Mouse (Mus musculus) fat pad, adult 2 months (tissue): ENCODE data around the gene Ttll11.

ENCODE experiments used
- DNase-seq: peaks from one replicate; pipeline ENCODE4 v3.0.0-alpha.2; 2011; ENCODE audit warnings: low read depth, low spot score; ENCODE audit errors: extremely low read depth

Gene Ttll11

GRCm38 (mm10) chr2:35979644-35980021 lies at the start of gene Ttll11:
Ttll11 (minus strand) TSS chr2:35979913.
- DNase-seq, result peak; percentile 26

GRCm38 (mm10) chr2:36023291-36023690 lies 43.6 kb upstream of the Ttll11 start:
- DNase-seq, result no peak

DNA sequence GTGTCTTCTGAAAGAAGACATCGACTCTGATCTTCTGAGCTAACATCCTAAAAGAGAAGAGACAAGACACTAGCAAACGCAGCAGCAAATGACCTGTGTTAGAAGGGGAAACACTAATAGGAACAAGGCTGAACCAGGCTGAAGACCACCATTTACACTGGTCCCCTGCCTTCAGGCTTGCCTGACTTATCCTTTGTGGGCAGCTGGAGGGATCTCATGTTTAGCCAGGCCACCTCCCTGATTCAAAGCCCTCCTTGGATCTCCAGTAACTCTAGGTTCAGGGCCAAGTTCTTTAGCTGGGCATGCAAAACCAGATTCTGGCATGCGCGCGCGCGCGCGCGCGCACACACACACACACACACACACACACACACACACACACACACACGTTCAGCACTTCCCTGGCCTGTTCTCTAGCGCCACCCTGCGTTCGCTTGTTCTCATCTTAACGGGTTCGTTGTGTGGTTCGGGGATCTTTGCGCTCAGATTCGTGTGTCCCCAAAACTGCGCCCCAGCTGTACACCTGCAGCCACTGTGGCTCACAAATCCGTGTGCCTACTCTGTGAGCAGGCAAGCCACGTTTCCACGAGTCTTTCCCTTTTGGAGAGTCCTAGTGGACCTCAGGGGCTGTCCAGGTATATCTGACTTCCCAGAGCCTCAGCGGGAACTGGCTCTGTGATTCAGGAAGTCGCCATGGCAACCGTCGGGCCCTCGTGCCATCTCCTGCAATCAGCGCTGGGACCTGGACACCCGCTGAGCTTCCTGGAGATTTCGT lies 41.9 kb upstream of the Ttll11 start:
- no peak for DNase-seq

DNA sequence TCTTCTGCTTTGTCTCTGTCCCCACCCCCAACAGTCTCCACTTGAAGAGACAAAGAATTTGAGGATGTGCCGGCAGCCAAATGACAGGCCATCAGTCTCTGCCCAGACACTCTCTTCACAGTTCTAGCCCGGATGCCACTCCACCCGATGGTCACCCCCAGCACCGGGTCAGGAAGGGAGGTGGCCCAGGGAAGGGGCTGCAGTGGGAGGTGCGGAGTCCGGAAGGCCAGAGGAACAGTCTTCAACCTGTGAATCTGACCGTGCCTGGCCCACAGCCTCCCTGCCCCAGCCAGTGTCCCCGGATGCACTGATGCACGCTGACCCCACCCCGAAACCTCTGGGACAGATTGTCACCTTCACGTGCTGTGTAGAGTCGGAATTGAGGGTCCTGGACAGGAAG lies 33.3 kb upstream of the Ttll11 start:
- DNase-seq, result no peak

- DNase-seq, result no peak
Observed at GRCm38 (mm10) chr2:36011331-36011825, 31.7 kb upstream of the Ttll11 start.

- no peak for DNase-seq
Observed at GRCm38 (mm10) chr2:36010579-36010978, 30.9 kb upstream of the Ttll11 start.

- no peak for DNase-seq
Observed at GRCm38 (mm10) chr2:36009386-36009785, 29.7 kb upstream of the Ttll11 start.

GRCm38 (mm10) chr2:36008071-36008470 lies 28.4 kb upstream of the Ttll11 start:
- DNase-seq, result no peak

DNA sequence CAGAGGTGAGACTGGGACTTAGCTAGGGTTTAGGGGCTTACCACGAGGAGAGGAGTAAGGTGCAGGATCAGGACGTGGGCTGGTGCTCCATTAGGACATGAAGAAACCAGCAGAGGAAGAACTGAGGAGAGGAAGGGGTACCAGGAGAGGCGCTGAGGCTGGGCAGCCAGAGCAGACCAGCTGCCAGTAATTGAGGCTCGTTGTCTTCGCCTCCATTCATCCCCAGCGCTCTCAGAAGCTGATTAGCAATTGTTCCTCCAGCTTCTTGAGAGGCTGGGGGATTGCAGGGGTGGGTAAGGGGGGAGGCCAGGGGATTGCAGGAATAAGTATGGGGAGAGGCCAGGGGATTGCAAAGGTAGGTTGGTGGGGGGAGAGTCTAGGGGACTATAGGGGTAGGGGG lies 22.5 kb upstream of the Ttll11 start:
- DNase-seq, result no peak

DNA sequence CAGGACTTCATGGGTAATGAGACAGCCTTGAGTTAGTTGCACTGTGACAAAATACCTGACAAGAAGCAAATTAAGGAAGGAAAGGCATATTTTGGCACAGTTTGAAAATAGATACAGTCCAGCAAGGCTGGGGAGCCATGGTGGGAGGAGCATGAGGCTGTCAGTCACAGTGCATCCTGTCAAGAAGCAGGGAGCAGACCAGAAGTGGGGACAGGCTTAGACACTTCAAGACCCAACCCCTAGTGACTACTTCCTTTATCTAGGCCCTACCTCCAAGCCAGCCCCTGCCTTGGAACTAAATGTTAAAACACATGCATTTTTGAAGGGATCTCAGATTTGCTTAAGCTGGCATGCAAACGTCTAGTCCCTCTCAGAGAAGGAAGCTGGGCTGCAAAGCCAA lies 20.7 kb upstream of the Ttll11 start:
- DNase-seq, result no peak

DNA sequence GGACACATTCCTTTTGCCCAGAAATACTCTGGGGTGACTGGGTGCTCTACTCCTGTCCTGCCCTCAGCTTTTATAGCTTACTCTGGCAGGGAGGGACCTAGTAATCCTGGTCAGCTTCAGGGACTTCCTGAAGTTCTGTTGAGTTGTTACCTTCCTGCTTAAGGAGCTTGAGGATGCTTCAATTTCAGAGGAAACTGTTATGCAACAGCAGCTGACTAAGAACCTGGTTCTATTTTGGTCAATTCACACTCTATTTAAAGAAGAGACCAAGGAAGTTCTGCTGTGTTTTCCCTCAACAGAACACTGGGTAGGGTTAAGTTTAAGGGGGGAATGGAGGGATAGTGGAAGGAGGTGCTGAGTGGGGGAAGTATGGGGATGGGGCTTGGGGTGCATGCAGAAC lies 19.5 kb upstream of the Ttll11 start:
- no peak for DNase-seq

GRCm38 (mm10) chr2:35998416-35998815 lies 18.7 kb upstream of the Ttll11 start:
- no peak for DNase-seq

DNA sequence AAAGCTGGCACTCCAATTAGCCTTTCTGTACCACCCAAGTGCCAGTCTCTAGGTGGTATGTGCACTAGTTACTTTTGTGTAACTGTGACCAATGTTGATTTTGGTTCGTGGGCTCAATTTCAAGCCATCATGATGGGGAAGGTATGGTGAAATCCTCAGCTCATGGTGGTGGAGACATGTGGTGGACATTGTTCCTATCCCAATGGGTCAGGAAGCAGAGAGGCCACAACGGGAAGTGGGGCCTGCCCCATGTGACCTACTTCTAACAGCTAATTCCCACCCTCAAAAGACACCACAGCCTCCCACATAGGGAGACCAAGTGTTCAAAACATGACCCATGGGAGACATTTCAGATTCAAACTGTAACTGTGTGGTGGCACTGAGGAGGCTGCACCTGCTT lies 17.0 kb upstream of the Ttll11 start:
- DNase-seq, result no peak

GRCm38 (mm10) chr2:35994303-35994702 lies 14.6 kb upstream of the Ttll11 start:
- DNase-seq, result no peak

DNA sequence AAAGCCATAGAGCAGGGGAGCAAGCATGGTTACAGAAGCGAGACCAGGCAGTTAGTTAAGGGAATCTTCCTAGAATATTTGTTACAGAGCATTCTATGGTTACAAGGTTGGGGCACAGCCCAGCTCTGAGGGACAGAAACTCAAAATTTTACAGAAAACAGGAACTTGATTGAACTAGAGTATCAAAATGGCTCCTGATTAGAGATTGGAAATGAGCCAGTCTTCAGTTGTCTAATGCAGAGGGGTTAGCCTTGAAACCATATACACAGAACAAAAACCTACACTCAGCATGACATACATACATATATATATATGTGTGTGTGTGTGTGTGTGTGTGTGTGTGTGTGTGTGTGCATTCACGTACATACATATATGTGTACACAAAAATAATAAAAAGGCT lies 13.8 kb upstream of the Ttll11 start:
- no peak for DNase-seq

DNA sequence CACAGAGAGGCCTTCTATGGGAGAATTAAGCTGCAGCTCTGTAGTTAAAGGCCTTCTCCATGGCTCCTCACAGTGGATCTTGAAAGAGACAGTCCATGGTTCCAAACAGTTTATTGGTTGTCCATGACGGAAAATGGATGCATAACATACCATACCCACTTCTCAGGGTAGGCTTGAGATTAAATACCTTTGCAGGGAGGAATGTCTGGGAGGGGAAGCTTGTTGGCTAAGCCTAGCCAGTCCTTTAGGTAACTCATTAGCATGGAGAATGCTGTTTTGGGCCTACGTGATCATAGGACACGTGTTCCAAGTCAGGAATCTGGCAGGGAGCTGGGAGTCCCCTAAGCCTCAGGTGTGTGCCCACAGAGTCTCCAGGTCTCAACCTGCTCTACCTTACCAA lies 12.5 kb upstream of the Ttll11 start:
- DNase-seq, result no peak

DNA sequence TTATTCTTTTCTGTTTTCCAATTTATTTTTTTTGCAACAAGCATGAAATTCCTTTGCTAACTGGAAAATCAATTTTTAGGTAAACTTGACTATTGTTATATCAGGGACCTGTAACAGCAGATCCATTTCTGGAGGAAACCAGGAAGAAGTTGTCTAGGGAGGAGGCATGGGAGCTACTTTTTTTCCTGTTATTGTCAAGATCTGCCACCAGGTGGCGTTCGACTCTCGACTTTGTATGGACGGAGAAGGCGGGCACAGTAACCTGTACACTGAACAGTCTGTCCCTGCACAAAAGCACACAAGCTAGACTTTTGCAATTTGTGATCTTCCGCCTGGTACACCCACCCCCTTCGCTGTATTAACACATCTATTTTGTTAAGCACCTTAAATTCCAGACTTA lies 4.2 kb upstream of the Ttll11 start:
- no peak for DNase-seq

DNA sequence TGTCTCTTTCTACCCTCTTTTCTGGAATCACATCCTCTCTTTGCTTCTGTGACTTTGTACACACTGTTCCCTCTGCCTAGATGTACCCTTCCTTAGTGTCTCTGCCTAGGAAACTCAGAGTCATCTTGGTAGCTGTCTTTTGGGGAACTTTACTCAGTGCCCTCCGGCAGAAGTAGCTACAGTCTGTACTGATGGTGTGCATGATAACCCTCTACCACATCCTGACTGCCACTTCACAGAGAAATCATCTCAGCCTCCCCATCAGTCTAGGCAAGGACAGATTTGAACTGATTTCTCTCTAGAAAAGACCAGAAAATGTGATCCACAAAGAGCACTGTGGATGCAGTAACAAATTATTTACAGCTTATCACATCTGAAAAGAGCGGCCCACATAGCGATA lies 2.2 kb upstream of the Ttll11 start:
- no peak for DNase-seq

GRCm38 (mm10) chr2:35978941-35979643 lies 621 bp downstream of the Ttll11 start:
- DNase-seq, result no peak

GRCm38 (mm10) chr2:35978276-35978933 lies 1.3 kb downstream of the Ttll11 start:
- DNase-seq, result no peak

- DNase-seq, result no peak
Observed at GRCm38 (mm10) chr2:35977749-35978148, 2.0 kb downstream of the Ttll11 start.
